Mouse (Mus musculus) brain, embryonic 14.5 days (tissue): ENCODE measurements at regions not wholly inside any gene's neighbourhood (a gene's known extent, or its start where the extent isn't known, plus 50 kb on each side); places are given as distances from the start of the nearest gene placed in this dataset.

Source experiments
- DNase-seq: peaks from one replicate; pipeline ENCODE4 v3.0.0-alpha.2; 2011; ENCODE audit warnings: low read depth
- CTCF ChIP-seq: fragments of 200-500 bp; IDR thresholded peaks from 2 replicates; pipeline ENCODE4 v1.5.1; 2012; ENCODE audit warnings: inconsistent platforms, mild to moderate bottlenecking, moderate library complexity, borderline replicate concordance; ENCODE audit not compliant: insufficient read depth, insufficient read length; ENCODE audit errors: extremely low read depth
- POLR2A ChIP-seq: fragments of 200-500 bp; IDR thresholded peaks from 2 replicates; pipeline ENCODE4 v1.6.1; 2012; ENCODE audit warnings: mild to moderate bottlenecking, inconsistent platforms, borderline replicate concordance; ENCODE audit not compliant: poor library complexity, insufficient read depth, insufficient read length, severe bottlenecking; ENCODE audit errors: extremely low read depth

DNA sequence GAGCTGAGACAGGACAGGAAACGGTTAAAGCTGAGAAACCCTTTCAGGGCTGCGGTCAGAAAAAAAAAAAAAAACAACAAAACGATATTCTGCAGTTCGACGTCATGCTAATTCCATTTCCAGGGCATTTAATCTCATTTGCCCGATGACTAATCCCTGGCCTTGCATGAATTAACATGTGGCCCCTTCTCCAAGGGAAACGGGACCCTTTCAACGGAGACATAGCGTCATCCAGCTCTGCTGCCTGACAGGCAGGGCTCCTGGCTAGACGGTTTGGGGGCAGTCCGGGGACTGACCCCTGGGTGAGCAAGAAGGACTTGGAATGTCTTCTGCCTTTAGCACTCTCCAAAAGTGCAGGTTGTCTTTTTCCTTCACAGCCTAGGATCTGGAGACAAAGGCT, 128.7 kb downstream of the Kif26a start:
- DNase-seq: peak; percentile 62
- no peak for TF ChIP-seq CTCF

DNA sequence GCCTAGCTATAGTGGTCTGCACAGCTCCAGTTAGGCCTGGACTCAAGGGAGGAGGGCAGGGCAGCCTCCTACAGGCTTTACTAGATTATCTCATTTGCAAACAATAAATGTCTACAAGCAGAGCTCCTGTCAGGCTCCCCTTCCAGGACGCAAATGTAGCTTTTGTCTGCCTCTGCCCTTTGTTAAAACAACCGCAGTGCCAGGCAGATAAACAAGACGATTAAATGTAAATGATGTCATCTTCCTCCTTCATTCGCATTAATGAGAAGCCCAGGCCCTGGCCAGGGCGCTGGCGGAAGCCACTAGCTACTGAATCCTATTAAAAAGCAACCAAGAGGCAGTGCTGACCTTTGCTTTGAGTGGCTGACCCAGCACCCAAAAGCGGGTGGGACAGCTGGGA, 130.6 kb downstream of the Kif26a start:
- peak; percentile 62 for DNase-seq
- TF ChIP-seq CTCF (no peak), POLR2A (no peak)

- DNase-seq: no peak
- TF ChIP-seq POLR2A (no peak), CTCF (no peak)
These were observed 131.5 kb downstream of the Kif26a start for GRCm38 (mm10) chr12:112277511-112277910.

- no peak for DNase-seq
- no peak for TF ChIP-seq CTCF
- no peak for TF ChIP-seq POLR2A
These were observed 139.1 kb downstream of the Kif26a start for GRCm38 (mm10) chr12:112285096-112285495.

- DNase-seq: no peak
- TF ChIP-seq CTCF: no peak
- no peak for TF ChIP-seq POLR2A
These were observed 142.8 kb downstream of the Kif26a start for GRCm38 (mm10) chr12:112288786-112289185.

- peak; percentile 83 for DNase-seq
These were observed 144.3 kb downstream of the Kif26a start for GRCm38 (mm10) chr12:112290299-112290698.

DNA sequence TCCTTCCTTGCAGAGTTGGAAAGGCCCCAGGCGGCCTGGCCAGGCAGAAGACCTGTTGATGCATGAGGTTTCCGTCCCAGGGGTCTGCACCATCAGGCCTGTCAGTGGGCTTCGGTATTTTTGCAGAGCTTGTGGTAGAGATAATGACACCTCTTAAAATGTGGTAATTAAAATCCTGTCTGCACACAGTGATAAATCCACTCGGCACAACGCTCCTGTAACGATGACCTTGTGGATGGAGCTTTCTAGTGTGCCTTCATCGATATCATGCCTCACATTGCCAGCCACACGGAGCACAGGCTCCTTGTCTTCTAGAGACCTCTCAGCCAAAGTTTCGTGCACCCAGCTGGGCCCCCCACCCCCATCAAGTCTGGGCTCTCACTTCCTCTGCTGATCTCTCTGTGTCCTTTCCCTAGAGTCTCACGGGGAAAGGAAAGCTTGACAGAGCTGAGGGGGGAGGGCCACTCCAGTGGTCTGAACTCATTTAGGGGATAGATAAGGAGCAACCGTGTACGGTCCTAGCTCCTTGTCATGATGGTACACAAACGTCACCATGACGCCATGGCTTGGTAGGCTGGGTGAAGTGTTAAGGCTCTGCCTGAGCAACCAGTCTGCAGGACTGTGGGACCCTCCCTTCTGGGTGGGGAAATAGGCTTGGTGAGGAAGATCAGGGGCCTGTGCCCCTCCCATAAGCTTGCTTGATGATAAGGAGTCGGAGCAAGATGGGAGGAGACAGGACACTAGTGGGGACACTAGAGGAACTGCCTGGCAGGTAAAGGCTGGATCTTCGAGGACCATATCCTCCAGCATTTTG, 145.9 kb downstream of the Kif26a start:
- DNase-seq: no peak
- TF ChIP-seq CTCF: no peak

More at GRCm38 (mm10) chr12:112290299-112290698, 144.3 kb downstream of the Kif26a start:
- TF ChIP-seq POLR2A (no peak), CTCF (no peak)

DNA sequence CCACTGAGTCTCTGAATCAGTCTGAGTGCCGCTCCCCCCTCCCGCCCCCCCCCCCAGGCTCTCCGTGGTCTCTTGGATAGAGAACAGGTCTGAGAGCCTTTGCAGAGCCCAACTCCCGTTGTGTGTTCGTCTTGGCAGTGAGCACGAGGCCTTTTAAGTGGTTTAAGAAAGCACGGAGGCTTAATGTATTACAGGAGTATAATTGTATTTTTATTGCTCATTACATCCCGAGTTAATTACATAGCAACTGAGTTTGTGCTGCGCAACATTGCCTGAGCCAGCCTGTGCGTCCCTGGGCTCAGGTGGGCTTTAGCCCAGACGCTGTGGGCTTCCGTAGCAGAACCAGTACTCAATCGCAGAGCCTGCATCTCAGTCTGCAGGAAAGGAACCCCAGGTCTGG, 147.1 kb downstream of the Kif26a start:
- peak; percentile 65 for DNase-seq
- no peak for TF ChIP-seq POLR2A
- no peak for TF ChIP-seq CTCF

DNA sequence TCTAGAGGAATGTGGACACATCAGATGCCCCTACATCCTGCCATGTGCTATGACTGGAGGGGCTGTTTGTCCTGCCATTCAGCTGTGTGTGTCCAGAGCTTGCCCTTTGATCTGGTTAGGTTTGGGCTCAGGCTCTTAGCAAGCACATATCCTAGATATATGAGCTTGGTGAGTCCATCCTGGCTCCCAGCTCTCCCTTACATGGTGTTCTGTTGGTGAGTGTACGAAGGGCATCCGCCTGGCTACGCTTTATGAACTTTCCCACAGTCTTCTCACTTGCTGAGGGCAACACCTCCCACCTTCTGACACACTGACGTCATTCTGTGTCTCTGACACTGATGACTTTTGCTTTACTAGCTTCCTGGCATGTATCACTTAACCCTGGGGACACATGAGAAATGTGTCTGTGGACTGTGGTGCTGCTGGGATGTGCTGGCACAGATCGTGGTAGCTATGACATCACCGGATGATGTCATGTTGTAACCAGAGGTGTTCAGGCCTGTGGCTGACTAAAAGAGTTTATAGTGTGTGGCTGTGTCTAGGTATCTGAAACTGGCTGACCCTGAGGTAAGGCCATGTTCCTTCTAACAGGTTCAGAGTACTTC, 149.4 kb downstream of the Kif26a start:
- no peak for DNase-seq
- no peak for TF ChIP-seq CTCF
- no peak for TF ChIP-seq POLR2A

GRCm38 (mm10) chr12:112298521-112298920, 152.5 kb downstream of the Kif26a start:
- DNase-seq: no peak
- no peak for TF ChIP-seq POLR2A

DNA sequence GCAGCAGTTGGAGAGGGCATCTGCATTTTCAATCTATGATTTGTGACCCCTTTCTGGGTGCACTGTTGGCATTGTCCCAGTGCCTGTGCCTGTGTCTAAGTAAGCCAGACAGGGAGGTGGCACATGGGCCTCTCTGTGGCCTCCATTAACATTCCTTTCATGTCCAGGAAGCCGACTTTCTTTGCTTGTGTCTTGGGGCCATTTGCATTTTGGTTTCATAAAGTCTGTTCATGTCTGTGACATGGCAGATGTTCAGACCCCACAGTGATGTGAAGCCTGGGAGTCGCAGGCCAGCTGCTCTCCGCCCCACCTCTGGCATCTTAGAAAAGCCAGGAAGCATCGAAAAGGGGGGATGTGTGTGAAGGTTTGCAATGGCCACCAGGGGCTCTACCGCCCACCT, 153.1 kb downstream of the Kif26a start:
- DNase-seq: peak; percentile 66
- TF ChIP-seq POLR2A: no peak
- no peak for TF ChIP-seq CTCF

GRCm38 (mm10) chr12:112299603-112300002, 153.6 kb downstream of the Kif26a start:
- DNase-seq: peak; percentile 63
- TF ChIP-seq POLR2A (no peak), CTCF (0 out of 2 replicates have a peak, but pooled peaks have one; percentile 1)
